Mouse (Mus musculus) testis, adult 2 months (tissue): ENCODE data around the gene Ptrh1.

Experiments
- CTCF ChIP-seq: fragments of 200-500 bp; IDR thresholded peaks from 2 replicates; pipeline ENCODE4 v1.5.1; 2012; ENCODE audit warnings: low read depth, mild to moderate bottlenecking, inconsistent platforms, low read length, moderate library complexity; ENCODE audit not compliant: control insufficient read depth, insufficient read depth, insufficient replicate concordance
- POLR2A ChIP-seq: fragments of 200-500 bp; IDR thresholded peaks from 2 replicates; pipeline ENCODE4 v1.6.1; 2012; ENCODE audit warnings: low read depth, mild to moderate bottlenecking, inconsistent platforms, low read length, moderate library complexity; ENCODE audit not compliant: control insufficient read depth

GRCm38 (mm10) chr2:32767241-32767640 lies 8.3 kb upstream of the Ptrh1 start:
- TF ChIP-seq POLR2A (no peak), CTCF (no peak)
